Mouse (Mus musculus): Measurements from ENCODE around the gene Bcdin3d. TPM values are rescaled to one million over a fixed set of nuclear protein-coding genes. Genes with fewer than 3 reads are reported as not detected.

Gene Bcdin3d
- polyA plus RNA-seq, 1 experiment from 2014 or later = 25.4 TPM

DNA sequence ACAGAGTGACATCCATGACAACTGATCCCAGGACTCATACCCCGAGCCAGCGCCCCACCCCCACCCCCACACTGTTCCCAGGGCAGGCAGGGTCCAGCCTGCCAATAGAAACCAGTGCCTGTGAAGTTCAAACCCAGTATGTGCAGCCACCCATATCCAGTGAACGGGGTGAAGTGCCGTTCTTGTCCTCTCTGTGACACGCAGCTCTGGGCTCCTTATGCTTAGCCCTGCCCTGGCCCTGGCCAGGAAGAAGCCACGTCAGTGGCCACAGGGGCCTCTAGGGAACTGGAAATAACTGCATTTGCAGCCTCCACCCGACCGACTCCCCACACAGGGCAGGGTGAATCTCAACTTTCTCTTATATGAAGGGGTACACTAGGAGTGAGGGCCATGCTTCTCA lies 42.6 kb downstream of the Bcdin3d start:
- H3K36me3 ChIP-seq (ENCODE audit: poor library complexity, severe bottlenecking) = peaks cover 69% of the 10 kb centered on the region
- 95% methylated on average over 8 of the region's 8 CpGs for WGBS
- no peaks in the 10 kb centered on the region for H3K27me3 ChIP-seq
- no peak for ATAC-seq
- H3K9ac ChIP-seq = no peak overlapping the region
- no peak overlapping the region for H3K27ac ChIP-seq
- H3K4me3 ChIP-seq = no peak overlapping the region
- H3K4me1 ChIP-seq = peaks cover 11% of the 10 kb centered on the region
- no peak overlapping the region for H3K4me2 ChIP-seq
- H3K9me3 ChIP-seq (replicated peaks) = no peaks in the 10 kb centered on the region

DNA sequence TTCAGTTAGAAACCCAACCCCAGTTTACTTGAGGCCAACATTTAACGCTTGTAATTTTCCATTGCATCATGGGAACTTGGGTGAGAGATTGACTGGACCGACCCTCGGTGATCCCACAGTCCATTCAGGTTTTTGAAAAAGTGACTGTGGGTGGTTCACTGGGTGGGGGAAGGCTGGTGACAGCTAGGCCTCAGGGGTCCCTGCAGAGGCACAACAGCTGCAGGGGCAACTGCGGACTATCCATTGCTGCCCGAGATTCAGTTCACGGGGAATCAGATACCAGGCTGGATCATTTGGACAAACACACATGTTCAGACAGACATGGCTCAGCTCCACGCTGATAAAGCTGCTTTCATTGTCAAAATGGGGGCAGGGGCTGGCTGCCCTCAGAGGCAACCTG lies 43.0 kb downstream of the Bcdin3d start:
- 88% methylated on average over 7 of the region's 7 CpGs for WGBS
- no peak for ATAC-seq
- H3K27me3 ChIP-seq = no peaks in the 10 kb centered on the region
- no peak overlapping the region for H3K4me2 ChIP-seq
- no peak overlapping the region for H3K4me3 ChIP-seq
- H3K4me1 ChIP-seq = peaks cover 9% of the 10 kb centered on the region
- no peak overlapping the region for H3K9ac ChIP-seq
- H3K27ac ChIP-seq = no peak overlapping the region
- H3K36me3 ChIP-seq (ENCODE audit: poor library complexity, severe bottlenecking) = peaks cover 72% of the 10 kb centered on the region
- H3K9me3 ChIP-seq (replicated peaks) = no peaks in the 10 kb centered on the region

DNA sequence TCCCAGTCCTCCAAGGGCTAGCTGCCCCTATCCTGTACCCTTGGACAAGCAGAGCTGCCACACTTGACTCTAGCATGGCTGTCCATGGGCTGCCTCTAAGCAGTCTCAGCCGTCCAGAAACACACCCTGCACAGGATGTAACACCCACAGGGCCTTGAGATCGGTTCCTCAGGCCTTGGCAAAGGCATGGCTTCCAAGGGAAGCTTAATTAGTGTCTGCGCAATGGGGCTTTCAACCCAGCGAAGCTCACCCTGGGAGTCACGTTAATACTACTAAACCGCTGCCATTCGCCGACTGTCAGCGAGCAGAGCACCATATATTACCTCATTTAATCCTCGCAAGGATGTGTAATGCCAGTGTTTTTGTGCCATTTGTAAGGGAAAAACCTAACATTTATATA lies 43.5 kb downstream of the Bcdin3d start:
- Histone ChIP-seq H3K4me3 (no peak overlapping the region), H3K4me2 (no peak overlapping the region), H3K36me3 (ENCODE audit: poor library complexity, severe bottlenecking) (peaks cover 76% of the 10 kb centered on the region), H3K9ac (no peak overlapping the region), H3K27ac (no peak overlapping the region), H3K4me1 (peaks cover 5% of the 10 kb centered on the region), H3K27me3 (no peaks in the 10 kb centered on the region), H3K9me3 (replicated peaks) (no peaks in the 10 kb centered on the region)
- WGBS = 88% methylated on average over 10 of the region's 10 CpGs
- ATAC-seq = no peak

DNA sequence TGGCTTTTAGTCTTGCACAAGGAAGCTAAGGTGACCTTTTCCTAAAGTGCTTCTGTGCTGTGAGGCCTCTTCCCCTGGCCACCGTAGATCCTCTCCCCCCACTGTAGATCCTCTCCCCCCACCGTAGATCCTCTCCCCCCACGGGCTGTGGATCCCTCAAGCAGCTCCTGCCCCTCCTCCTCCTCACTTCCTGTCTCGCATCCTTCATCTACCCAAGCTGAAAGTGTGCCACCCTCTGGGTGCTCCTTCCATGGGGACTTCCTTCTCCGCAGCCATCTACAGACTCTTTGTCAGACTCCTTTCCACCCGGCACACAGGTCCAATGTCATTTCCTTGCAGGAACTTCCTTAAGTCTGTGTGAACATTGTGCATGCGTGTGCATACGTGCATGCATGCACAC lies 44.1 kb downstream of the Bcdin3d start:
- H3K27ac ChIP-seq = no peak overlapping the region
- no peak overlapping the region for H3K4me3 ChIP-seq
- no peaks in the 10 kb centered on the region; the same call in 1 of the 2 replicates for H3K4me1 ChIP-seq
- no peak for ATAC-seq
- no peak overlapping the region for H3K9ac ChIP-seq
- H3K4me2 ChIP-seq = no peak overlapping the region
- no peaks in the 10 kb centered on the region for H3K9me3 ChIP-seq (replicated peaks)
- peaks cover 83% of the 10 kb centered on the region for H3K36me3 ChIP-seq (ENCODE audit: poor library complexity, severe bottlenecking)
- H3K27me3 ChIP-seq = no peaks in the 10 kb centered on the region
- WGBS = 83% methylated on average over 8 of the region's 8 CpGs

DNA sequence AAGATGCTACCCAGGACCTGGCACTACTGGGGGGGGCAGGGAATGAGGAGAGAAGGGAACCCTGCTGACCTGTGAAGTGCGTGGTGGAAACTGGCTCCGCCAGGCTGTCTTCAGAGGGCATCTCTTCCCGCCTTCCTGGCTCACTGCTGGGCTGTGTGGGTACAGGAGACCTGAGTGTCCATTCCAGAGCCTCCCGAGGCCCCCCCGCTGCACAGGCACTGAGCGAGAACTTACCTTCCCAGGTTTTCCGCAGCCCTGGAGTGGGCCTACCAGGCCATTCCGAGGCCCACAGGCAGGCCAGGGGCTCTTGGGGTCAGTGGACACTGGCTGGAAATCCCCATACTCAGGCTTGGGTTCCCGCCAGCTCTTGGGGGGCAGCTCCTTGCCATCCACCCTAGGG lies 50.6 kb downstream of the Bcdin3d start:
- no peak for ATAC-seq
- Histone ChIP-seq H3K9ac (no peak overlapping the region), H3K9me3 (replicated peaks) (no peaks in the 10 kb centered on the region), H3K4me3 (no peak overlapping the region), H3K4me1 (peaks cover 16% of the 10 kb centered on the region), H3K27me3 (no peaks in the 10 kb centered on the region), H3K4me2 (no peak overlapping the region), H3K27ac (no peak overlapping the region; the same call in 1 of the 2 replicates), H3K36me3 (ENCODE audit: poor library complexity, severe bottlenecking) (peaks cover 73% of the 10 kb centered on the region)
- 92% methylated on average over 9 of the region's 9 CpGs for WGBS

DNA sequence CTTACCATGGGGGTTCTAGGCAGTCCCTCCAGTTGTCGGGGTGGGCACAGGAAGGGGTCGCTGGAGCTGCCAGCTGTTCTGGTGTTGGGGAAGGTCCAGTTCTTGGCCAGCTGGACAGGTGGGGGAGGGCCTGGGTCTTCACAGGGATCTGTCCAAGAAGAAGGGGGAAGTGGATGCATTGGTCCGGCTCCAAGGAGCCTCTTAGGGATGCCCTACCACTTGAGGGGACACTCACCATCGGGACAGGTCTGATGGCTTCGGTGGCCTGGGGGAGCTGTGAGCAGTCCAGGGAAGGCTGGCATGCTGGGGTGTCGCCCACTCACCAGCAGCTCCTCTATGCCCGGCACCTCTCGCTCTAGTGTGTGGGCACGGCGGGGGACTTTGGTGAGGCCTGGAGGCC lies 51.4 kb downstream of the Bcdin3d start:
- peaks cover 16% of the 10 kb centered on the region for H3K4me1 ChIP-seq
- ATAC-seq = no peak
- 94% methylated on average over 10 of the region's 10 CpGs for WGBS
- H3K27ac ChIP-seq = no peak overlapping the region
- no peak overlapping the region for H3K9ac ChIP-seq
- H3K4me2 ChIP-seq = no peak overlapping the region
- H3K9me3 ChIP-seq (replicated peaks) = no peaks in the 10 kb centered on the region
- H3K36me3 ChIP-seq (ENCODE audit: poor library complexity, severe bottlenecking) = peaks cover 66% of the 10 kb centered on the region
- no peaks in the 10 kb centered on the region for H3K27me3 ChIP-seq
- H3K4me3 ChIP-seq = no peak overlapping the region

DNA sequence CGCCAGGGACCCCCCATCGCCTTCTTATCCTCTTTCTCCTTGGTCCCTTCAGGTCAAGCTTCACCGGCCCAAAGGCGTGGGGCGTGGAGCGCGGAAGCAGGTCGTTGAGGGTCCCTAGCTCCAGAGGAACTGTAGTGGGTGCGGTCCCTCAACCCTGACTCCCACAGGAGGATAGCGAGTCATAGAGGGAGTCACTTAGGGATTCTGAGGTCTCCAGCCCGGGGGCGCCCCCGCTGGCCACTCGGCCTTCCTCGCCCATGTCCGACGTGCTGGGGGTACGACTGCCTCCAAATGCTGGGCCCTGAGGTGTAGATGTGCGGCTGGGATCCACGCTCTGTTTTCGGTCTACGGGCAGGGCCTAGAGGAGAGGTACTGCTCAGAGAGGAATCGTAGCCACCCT lies 52.0 kb downstream of the Bcdin3d start:
- Histone ChIP-seq H3K9ac (no peak overlapping the region), H3K4me1 (peaks cover 16% of the 10 kb centered on the region), H3K4me3 (no peak overlapping the region), H3K27me3 (no peaks in the 10 kb centered on the region), H3K27ac (no peak overlapping the region), H3K36me3 (ENCODE audit: poor library complexity, severe bottlenecking) (peaks cover 60% of the 10 kb centered on the region), H3K9me3 (replicated peaks) (no peaks in the 10 kb centered on the region), H3K4me2 (no peak overlapping the region)
- no peak for ATAC-seq
- WGBS = 91% methylated on average over 23 of the region's 23 CpGs

DNA sequence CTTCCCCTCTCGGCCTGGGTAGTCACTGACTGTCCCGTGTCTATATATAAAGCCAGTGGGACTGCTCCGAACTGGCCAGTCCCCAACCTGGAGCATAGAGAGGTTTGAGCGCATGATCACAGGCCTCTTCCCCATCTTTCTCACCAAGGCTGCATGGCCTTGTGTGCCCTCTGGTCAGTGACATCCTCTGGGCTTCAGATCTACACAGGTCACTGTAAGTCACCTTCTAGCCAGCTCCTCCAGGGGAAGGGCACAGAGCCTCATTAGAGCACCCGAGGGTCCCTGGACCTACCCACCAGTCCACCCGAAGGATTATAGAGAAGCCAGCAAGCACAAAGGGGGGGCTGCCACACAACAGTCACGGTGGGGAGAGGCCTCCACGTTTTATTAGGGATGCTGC lies 52.9 kb downstream of the Bcdin3d start:
- Histone ChIP-seq H3K4me2 (no peak overlapping the region), H3K4me1 (peaks cover 16% of the 10 kb centered on the region), H3K4me3 (no peak overlapping the region), H3K9me3 (replicated peaks) (no peaks in the 10 kb centered on the region), H3K36me3 (ENCODE audit: poor library complexity, severe bottlenecking) (peaks cover 51% of the 10 kb centered on the region), H3K9ac (no peak overlapping the region), H3K27ac (0 out of 2 replicates have a peak overlapping the region, but pooled peaks have one; percentile 79), H3K27me3 (no peaks in the 10 kb centered on the region)
- no peak for ATAC-seq
- WGBS = 86% methylated on average over 8 of the region's 8 CpGs

DNA sequence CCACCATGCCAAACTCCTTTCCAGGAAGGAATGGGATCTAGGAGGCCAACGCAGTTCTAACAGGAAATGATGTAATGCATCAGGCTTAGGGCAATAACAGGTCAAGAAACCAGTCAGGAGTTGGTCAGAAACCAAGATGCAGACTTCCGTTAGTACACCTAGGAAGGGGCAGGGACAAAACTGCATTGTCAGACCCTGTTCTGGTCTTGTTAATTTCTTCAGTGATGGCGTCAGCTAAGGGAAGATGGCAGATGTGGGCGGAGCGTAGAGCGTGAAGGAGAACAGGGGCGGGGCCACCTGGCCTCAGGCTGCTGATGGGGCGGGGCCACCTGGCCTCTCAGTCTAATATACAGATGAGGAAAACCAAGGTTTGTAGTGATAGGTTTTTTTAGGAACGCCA lies 53.4 kb downstream of the Bcdin3d start:
- H3K36me3 ChIP-seq (ENCODE audit: poor library complexity, severe bottlenecking) = peaks cover 46% of the 10 kb centered on the region
- H3K9ac ChIP-seq = no peak overlapping the region
- WGBS = 84% methylated on average over 9 of the region's 9 CpGs
- peak overlapping the region; percentile 79 for H3K27ac ChIP-seq
- H3K4me2 ChIP-seq = no peak overlapping the region; the same call in 1 of the 2 replicates
- no peaks in the 10 kb centered on the region for H3K27me3 ChIP-seq
- no peak for ATAC-seq
- no peaks in the 10 kb centered on the region for H3K9me3 ChIP-seq (replicated peaks)
- H3K4me1 ChIP-seq = peaks cover 16% of the 10 kb centered on the region
- H3K4me3 ChIP-seq = no peak overlapping the region

DNA sequence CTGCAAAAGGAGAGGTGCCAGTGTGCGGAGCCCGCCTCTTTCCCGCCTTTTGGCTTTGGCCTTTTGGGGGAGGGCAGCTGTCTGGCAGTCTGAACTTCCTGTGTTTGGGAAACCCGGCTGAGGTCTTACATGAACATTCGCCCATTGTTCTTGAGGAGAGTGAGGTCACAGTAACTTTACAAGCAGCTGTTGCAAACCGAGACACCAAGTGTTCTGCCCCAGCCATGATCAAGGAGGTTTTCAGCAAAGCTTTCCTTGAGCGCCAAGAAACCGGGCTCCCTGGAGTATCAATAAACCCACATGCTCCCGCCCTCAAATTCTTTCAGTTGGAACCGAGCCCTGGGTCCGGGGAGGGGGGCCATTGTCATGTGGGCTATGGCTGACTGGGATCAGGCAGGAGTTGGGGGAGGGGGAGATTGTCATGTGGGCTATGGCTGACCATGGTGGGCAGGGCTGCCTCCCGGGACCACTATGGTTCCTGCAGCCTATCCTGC lies 54.0 kb downstream of the Bcdin3d start:
- peak; percentile 78 for ATAC-seq
- peak overlapping the region; percentile 34 for H3K4me2 ChIP-seq
- peaks cover 40% of the 10 kb centered on the region for H3K36me3 ChIP-seq (ENCODE audit: poor library complexity, severe bottlenecking)
- no peak overlapping the region for H3K9ac ChIP-seq
- WGBS = 2% methylated on average over 12 of the region's 12 CpGs
- H3K9me3 ChIP-seq (replicated peaks) = no peaks in the 10 kb centered on the region
- peak overlapping the region; percentile 79 for H3K27ac ChIP-seq
- H3K4me1 ChIP-seq = peaks cover 16% of the 10 kb centered on the region
- no peaks in the 10 kb centered on the region for H3K27me3 ChIP-seq
- H3K4me3 ChIP-seq = peak overlapping the region; percentile 4; the same call in 1 of the 2 replicates

DNA sequence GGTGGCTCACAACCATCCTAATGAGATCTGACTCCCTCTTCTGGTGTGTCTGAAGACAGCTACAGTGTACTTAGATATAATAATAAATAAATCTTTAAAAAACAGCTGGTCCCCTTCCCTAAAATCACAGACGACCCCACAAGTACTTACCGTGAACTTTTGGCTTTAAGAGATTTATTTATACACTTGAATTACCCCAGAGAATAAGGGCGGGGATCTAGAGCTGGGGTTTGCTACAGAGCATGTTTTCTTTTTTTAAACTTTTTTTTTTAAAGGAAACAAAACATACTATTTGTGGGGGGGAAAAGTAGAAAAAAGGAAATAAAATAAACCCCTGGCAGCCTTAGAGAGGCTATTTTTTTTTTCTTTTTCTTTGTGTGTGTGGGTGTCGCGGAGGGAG lies 54.4 kb downstream of the Bcdin3d start:
- WGBS = 17% methylated on average over 5 of the region's 5 CpGs
- no peak for ATAC-seq
- no peak overlapping the region for H3K9ac ChIP-seq
- no peaks in the 10 kb centered on the region for H3K27me3 ChIP-seq
- peaks cover 16% of the 10 kb centered on the region for H3K4me1 ChIP-seq
- peak overlapping the region; percentile 34 for H3K4me2 ChIP-seq
- H3K9me3 ChIP-seq (replicated peaks) = no peaks in the 10 kb centered on the region
- peaks cover 35% of the 10 kb centered on the region for H3K36me3 ChIP-seq (ENCODE audit: poor library complexity, severe bottlenecking)
- H3K27ac ChIP-seq = peak overlapping the region; percentile 79
- H3K4me3 ChIP-seq = no peak overlapping the region

Data from forebrain, embryonic 13.5 days (tissue).